In genomic region chr9:48984320-48984844, GRCm38 (mm10) we compare ENCODE assay signal across 9 mouse cellular contexts. TPM values are rescaled to one million over a fixed set of nuclear protein-coding genes. Genes with fewer than 3 reads are reported as not detected.
DNase-seq lines count a peak whose midpoint lies in the region; ATAC-seq and TF ChIP-seq lines count a peak whose summit lies in the region.
"Had no signal": no experiment of that assay in that cellular context is flagged by ENCODE, and none has a peak within 500 bp of the region (broad histone marks: within the 10 kb centered on the region; RNA-seq: fewer than 3 reads in every experiment).

No protein-coding gene starts in this region.

- peaks cover 19% of the 10 kb centered on the region for H3K4me1 ChIP-seq in lung, embryonic 15.5 days
- peaks cover 3% of the 10 kb centered on the region; the same call in 1 of the 2 replicates for H3K4me1 ChIP-seq in cortical plate, adult 2 months (ENCODE audit: control insufficient read depth, insufficient read depth, low read length)
- peaks cover 20% of the 10 kb centered on the region for H3K4me1 ChIP-seq in intestine, embryonic 14.5 days (replicated peaks; ENCODE audit: control insufficient read depth, insufficient read depth, low read length)

- no peak for TF ChIP-seq POLR2A in cortical plate, adult 2 months (IDR thresholded peaks at IDR 0.05; ENCODE audit: extremely low read depth, insufficient read depth, low read length)

- no peak for TF ChIP-seq CTCF in cortical plate, adult 2 months (IDR thresholded peaks at IDR 0.05; ENCODE audit: extremely low read depth, insufficient read depth, low read length)

- H3K36me3 ChIP-seq in lung, embryonic 15.5 days, result no peaks in the 10 kb centered on the region
- no peaks in the 10 kb centered on the region for H3K36me3 ChIP-seq in intestine, embryonic 14.5 days (ENCODE audit: control insufficient read depth, insufficient read depth, low read length)

- H3K4me3 ChIP-seq in lung, embryonic 15.5 days, result peak overlapping the region; percentile 69
- H3K4me3 ChIP-seq in cortical plate, adult 2 months (ENCODE audit: insufficient read depth, low read length), result peak overlapping the region; percentile 62
- peak overlapping the region; percentile 53 for H3K4me3 ChIP-seq in intestine, embryonic 14.5 days (ENCODE audit: low read depth, low read length)

- peak overlapping the region; percentile 91 for H3K27ac ChIP-seq in lung, embryonic 15.5 days
- H3K27ac ChIP-seq in cortical plate, adult 2 months (ENCODE audit: insufficient read depth, low read length), result peak overlapping the region; percentile 58
- peak overlapping the region; percentile 80 for H3K27ac ChIP-seq in intestine, embryonic 14.5 days (ENCODE audit: low read depth)

- no peaks in the 10 kb centered on the region for H3K27me3 ChIP-seq in lung, embryonic 15.5 days
- H3K27me3 ChIP-seq in intestine, embryonic 14.5 days (replicated peaks; ENCODE audit: control insufficient read depth, insufficient read depth, low read length), result no peaks in the 10 kb centered on the region

- H3K9ac ChIP-seq in lung, embryonic 15.5 days, result peak overlapping the region; percentile 63
- H3K9ac ChIP-seq in intestine, embryonic 14.5 days (ENCODE audit: low read length), result peak overlapping the region; percentile 53

- 17% methylated on average over 8 of the region's 8 CpGs for WGBS in lung, embryonic 15.5 days
- 24% methylated on average over 8 of the region's 8 CpGs for WGBS in intestine, embryonic 14.5 days

- H3K4me2 ChIP-seq in lung, embryonic 15.5 days, result peak overlapping the region; percentile 67
- H3K4me2 ChIP-seq in intestine, embryonic 14.5 days (ENCODE audit: low read length), result peak overlapping the region; percentile 48

- ATAC-seq in lung, embryonic 15.5 days (ENCODE audit: borderline replicate concordance, extremely low read depth, low FRiP score, low TSS enrichment), result no peak
- no peak; the same call in 1 of the 2 replicates for ATAC-seq in intestine, embryonic 14.5 days (replicated peaks; ENCODE audit: low FRiP score, low TSS enrichment, low read depth)
- ATAC-seq in monocyte, adult 5-6 weeks (replicated peaks; ENCODE audit: insufficient number of reproducible peaks, low FRiP score, low TSS enrichment, poor library complexity, severe bottlenecking), result peak; percentile 4; the same call in 1 of the 2 replicates

- no peak for DNase-seq in lung, postnatal 4 days
- DNase-seq in intestine, embryonic 14.5 days (ENCODE audit: low spot score), result no peak
- DNase-seq in ovary, postnatal 10 days (ENCODE audit: low spot score), result no peak
- DNase-seq in adrenal gland, postnatal 14 days, result no peak
- no peak for DNase-seq in layer of hippocampus, postnatal 25 days (ENCODE audit: extremely low spot score in 1 of 2, low spot score in 1 of 2)

- no peaks in the 10 kb centered on the region for H3K9me3 ChIP-seq in lung, embryonic 15.5 days
- no peaks in the 10 kb centered on the region for H3K9me3 ChIP-seq in intestine, embryonic 14.5 days (ENCODE audit: control insufficient read depth, low read length)

RNA-seq across cellular contexts. Expression of gene Usp28, which starts 0.8 kb away (rescaled TPM):
- 29.0 and 32.2 TPM in 2 replicates for polyA plus RNA-seq in lung, embryonic 15.5 days (2015; fragmentation: Nextera tagmentation; extraction: Ambion mirVana)
- 75.1 and 75.8 TPM in 2 replicates for polyA plus RNA-seq in cortical plate, adult 2 months (2012; rRNA removed)
- polyA plus RNA-seq in intestine, embryonic 14.5 days (2014; fragmentation: Nextera tagmentation; extraction: Ambion mirVana), result 26.7 and 30.7 TPM in 2 replicates
- 5.6 to 15.3 TPM (median 10.2 TPM) in 3 replicates for total RNA-seq in monocyte, adult 5-6 weeks (2017)
- total RNA-seq in adrenal gland, postnatal 14 days (2021), result 11.9 and 23.4 TPM in 2 replicates
- 10 to 100 TPM; 26.8 to 47.1 TPM for total RNA-seq in layer of hippocampus, postnatal 25 days (2021)

RNA-seq across cellular contexts. Expression of gene Htr3b, which starts 19.6 kb away (rescaled TPM):
- 0.20 TPM in 1 of 2 replicates, not detected in the other for polyA plus RNA-seq in lung, embryonic 15.5 days (2015; fragmentation: Nextera tagmentation; extraction: Ambion mirVana)
- polyA plus RNA-seq in cortical plate, adult 2 months (2012; rRNA removed), result not detected in 2 replicates
- polyA plus RNA-seq in intestine, embryonic 14.5 days (2014; fragmentation: Nextera tagmentation; extraction: Ambion mirVana), result 2.3 and 3.3 TPM in 2 replicates
- total RNA-seq in monocyte, adult 5-6 weeks (2017), result not detected in 3 replicates
- 0.63 and 2.0 TPM in 2 replicates for total RNA-seq in adrenal gland, postnatal 14 days (2021)
- not detected for total RNA-seq in layer of hippocampus, postnatal 25 days (2021)
- total RNA-seq: hematopoietic stem cell, adult 5-6 weeks had no signal
